Mouse (Mus musculus): Measurements from ENCODE around the gene Slx4ip.

The Slx4ip gene

DNA sequence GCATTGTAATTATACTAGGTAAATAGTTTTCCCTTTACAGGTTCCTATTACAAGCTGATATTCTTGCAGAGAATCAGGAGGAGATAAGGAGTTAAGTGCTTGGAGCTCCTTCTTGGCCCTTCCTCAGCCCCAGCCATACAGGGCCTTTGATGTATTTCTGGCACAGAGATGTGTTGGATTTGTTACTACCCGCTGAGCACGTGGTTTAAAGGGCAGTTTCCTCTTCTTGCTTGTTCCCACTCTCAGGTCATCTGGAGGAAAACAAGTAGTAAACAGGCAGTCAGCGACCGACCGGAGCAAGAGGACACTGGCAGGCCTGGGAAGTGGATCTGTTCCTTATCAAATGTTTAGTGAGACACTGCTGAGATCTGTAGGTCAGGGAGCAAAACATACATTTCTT, 56.9 kb downstream of the Slx4ip start:
- peak; percentile 31 to 54 for DNase-seq

DNA sequence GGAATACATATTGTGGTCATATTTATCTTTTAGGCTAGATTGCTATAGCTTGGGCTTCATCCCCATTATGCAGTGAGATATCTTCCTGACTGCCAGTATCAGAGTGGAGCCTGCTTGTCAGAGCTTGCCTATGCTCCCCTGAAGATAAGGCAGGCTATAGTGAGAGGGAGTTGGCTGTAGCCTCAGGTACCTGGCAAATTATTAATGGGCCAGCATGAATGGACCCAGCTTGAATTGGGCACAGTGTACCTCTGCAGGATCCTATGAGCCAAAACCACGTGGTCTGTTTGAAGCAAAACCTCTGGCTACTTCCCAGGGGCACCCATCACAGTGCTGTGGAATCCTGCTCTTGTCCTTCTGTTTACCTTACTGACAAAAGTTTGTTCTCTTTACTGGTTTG, 61.2 kb downstream of the Slx4ip start:
- peak in 1 of 2 experiments; percentile 25 for DNase-seq

DNA sequence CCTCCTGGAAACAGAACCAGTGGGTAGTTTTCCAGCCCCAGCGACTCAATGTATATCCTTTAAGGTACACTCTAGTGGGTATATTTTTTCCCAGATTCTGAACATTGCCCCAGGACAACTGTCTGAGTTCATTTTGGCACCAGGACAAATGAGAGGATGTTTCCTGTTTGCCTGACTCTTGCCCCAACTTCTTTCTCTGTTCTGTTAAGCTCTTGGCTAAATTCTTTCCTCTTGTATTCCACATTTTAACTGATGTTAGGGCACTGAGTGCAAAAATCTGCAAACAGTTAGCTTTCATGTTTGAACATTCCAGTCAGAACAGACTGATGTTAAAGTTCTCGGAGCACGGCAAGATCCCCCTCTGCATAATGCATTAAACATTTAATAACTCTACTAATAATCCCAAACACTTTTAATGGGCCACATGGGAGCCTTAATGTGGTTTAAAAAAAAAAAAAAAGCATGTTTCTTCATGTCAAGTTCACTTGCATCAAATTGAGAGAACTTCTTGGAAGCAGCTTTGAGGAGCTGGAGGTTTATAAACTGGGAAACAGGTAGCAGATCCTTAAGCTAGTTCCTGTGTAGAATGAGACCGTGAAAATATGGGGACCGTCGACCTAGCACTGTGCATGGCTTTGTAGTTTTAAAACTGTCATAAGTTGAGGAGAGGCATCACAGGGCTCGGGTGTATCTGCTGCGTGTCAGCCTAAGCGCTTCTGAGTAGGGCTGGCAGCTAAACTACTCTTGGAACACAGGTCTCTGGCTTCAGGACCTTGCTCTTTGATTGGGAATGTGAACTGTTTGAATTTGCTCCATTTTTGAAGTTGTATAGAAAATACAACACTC, 64.9 kb downstream of the Slx4ip start:
- DNase-seq = no peak

DNA sequence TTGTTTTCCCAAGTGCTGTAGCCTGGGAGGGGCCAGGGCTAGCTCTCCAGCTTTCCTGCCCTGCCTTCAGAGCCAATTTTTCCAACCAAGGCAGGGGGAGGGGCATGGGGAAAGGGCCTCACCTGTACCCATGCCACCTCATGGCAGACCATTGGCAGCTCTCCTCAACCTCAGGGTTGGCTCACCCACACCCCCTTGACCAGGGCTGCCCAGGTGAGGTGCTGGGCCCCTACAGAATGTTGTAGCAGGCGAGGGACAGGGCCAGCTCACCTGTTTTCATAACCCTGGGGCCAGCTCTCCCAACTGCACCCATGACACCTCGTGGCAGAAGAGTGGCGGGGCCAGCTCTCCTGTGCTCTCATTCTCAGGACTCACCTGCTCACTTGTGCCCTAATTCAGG, 67.7 kb downstream of the Slx4ip start:
- DNase-seq = no peak

DNA sequence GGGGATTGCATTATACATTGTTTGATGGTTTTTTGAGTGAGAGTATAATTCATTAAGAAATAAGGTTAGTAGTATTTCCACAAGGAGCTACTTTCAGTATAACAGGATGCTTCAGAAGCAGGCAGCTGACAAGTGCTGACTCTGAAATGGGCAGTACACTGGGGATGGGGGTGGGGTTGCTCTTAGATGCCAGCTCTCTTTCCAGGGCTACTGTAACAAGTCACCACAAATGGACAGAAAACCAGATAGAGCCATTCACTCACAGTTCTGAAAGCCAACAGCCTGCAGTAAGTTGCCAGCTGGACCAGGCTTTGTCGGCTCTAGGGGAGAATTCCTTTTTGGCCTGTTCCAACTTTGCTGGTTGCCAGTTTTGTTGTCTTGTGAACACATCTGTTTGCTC, 84.8 kb downstream of the Slx4ip start:
- DNase-seq = no peak

DNA sequence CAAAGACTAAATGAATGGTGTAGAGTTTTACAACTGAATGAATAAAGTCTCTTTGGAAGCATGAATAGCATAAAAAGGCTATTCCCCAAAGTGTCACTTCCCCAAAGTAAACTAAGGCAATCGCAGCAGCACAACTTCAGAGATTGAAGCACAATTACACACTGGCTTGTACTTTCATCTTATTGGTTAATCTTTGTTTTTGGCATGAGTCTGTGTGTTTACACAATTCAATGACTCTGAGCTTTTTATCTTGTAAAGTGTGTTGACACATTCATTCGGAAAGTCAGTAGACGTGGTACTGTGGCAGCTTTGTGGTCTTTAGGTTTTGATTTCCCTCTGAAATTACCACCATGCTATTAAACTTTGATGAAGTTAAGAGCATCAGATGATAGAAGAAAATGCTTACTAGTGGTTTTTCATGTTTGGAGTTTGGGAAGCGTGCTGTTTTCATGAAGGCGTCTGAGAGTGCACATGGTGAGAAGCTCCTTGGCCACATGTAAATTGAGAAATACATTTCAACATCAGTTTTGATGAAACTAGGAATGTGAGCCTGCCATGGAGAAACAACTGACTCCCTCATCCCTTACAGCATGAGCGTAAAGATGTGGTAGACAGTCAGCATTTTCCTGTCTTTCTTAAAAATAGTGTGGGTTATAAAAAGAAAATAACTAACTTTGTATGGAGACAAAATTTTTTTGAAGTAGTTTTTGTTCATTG, 88.2 kb downstream of the Slx4ip start:
- DNase-seq = no peak

DNA sequence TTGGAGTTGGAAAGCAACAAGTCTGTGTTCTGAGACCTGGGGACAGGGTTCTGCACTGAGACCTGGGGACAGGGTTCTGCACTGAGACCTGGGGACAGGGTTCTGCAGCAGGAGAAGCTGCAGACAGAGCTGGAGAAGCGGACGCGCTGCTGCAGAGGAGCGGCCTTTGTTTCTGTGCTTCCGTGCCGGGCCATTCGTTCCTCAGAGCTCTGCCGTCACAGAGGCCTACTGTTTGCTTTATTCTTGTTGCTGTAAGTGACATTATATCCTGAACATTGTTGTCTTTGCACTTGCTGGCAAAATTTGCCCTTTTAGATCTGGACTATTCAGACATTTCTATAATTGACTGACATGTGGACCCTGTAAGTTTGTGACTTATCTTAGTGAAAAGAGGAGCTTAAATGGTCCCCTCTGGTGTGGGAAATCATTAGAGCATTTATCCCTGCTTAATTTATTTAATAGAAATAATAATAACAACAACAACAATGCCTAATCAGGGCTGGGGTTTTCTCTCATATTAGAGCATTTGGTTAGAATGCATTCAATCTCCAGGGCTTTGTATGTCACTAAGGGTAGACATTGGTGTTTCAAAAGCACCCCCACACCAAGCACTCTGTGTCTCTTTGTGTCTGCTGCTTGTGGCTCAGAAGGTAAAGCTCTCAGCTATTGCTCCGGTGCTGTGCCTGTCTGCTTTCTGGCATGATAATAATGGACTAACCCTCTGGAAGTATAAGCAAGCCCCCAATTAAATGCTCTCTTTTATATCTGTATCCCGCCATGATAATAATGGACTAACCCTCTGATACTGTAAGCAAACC, 90.3 kb downstream of the Slx4ip start:
- no peak for DNase-seq

DNA sequence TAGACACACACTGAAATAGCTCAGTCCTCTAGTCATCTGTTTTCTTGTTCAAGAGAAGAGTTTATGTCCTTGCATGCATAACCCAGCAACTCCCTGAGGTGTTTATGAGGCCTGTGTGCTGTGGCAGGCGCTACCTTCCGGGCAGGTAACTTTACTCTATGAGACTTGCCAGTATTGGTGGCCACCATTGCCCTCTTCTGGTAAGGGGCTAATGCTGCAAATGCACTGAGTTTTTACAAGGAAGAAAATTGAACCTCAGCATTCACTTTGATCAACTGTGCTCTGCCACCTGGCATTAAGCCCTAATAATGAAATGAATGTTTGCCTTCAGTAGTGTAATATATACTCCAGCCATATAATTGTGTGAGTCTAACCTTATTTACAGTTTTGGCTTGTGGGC, 92.9 kb downstream of the Slx4ip start:
- no peak for DNase-seq

DNA sequence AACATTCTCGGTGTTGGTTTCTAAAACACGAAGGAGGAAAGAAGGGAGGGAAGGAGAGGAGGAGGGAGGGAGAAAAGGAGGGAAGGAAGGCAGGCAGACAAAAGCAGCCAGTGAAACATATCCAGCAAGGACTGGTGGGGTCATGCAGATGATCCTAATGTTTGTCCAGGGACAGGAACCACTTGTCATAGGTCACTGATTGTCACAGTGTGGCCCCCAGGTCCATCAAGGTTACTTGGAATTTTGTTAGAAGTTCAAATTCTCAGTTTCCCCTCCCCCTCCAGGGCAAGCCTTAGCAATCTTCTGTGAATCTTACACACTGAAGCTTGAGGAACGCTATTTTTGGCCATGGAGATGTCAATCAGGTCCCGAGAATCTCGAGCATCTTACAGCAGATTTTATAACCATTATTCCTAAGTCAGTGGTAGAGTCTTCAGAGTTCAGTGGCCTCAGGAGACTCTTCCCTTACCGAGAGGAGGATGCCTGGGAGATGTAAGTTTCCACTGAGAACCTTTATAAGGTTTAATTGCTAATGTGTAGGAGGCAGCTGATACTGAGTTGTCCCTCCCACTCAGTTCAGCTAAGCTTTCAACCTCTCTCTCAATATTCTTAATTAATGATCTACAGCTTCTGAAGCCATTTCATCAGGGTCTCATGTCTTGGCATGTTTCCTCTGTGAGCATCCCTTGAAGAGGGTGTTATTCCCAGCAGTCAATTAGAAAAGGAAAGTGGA, 95.1 kb downstream of the Slx4ip start:
- no peak for DNase-seq

DNA sequence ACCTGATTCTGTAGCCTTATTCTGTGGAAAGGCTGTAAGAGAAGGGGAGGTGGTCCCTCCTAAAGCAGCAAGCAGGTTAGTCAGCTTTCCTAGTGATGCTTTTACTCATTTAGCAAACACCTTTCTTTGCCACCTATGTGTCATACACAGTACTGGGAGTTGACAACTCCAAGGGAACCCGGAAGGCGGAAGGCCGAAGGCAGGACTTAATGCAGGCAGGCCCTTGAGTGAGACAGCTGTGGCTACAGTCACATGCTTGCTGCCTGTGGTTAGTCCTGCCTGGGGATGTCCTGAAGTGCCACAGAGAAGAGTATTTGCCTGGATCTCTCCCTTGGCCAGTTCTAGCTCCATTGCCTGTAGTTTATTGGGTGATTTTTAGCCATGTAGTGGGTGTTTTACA, 102.1 kb downstream of the Slx4ip start:
- no peak for DNase-seq

DNA sequence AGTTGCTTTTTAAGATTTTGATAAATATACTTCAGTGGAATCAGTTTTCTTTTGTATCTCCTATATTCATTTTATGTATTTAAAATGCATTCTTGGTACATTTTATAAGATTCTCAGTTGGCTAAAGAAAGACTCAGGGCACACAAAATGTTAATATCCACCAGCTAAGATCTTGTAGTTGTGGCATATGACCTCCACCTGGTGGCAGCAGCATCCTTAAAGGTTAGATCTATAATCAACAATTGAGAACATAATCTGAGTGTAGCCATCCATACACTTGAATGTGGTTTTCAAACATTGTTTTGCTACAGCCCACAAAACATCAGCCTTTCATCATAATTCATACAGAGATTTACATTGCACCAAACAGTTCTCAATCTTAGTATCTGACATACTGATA, 106.1 kb downstream of the Slx4ip start:
- DNase-seq = peak in 1 of 2 experiments; percentile 17

DNA sequence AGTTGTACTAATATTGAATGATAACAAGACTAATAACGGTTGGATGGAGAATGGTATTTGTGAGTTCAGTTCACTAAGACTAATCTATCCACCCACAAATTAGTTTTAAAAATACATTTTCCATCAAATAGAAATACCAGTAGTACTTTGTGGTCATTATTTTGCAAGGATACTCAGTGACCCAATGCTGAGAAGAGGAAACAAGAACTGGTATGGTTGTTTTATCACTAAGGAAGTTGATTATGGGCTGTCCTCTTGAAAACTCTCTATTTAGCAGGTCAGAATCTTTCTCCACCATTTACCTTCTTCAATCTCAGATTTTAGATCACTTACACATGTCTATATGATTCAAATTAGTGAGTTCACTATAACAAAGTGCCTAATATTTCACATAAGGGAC, 111.0 kb downstream of the Slx4ip start:
- DNase-seq = no peak

DNA sequence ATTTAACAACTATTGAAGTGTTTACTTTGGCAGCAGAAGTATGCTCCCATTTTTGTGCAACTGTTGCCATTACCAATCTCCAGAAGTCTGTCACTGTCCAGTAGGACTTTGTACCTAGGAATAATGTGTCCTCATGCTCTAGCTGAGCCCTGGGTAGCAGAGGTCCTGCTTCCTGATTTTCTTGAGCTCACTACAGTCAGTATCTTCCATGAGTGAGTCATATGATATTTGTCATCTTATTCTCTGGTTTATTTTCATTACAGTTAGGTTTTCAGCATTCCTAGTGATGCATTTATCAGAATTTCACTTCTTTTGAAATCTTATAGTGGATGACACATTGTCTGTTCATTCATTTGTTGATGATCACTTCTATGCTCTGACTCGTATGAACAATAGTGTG, 115.6 kb downstream of the Slx4ip start:
- DNase-seq = no peak

DNA sequence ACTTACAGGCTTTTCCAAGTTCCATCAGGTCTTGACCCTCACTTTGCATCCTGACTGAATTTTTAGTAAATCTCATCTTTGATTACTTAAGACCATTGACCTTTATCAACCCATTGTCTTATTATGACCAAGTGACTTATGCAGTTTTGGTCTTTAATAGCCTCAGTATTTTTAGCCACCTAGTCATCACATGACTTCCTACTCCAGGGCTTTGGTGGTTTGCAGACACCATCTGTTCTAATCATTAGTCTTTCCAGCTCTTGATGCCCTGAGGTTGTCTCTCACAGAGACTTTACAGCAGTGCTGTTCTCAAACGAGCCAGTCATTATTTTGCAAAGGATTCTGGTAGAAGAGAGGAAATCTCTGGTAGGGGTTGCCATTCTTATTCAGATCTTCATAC, 121.0 kb downstream of the Slx4ip start:
- DNase-seq = no peak

DNA sequence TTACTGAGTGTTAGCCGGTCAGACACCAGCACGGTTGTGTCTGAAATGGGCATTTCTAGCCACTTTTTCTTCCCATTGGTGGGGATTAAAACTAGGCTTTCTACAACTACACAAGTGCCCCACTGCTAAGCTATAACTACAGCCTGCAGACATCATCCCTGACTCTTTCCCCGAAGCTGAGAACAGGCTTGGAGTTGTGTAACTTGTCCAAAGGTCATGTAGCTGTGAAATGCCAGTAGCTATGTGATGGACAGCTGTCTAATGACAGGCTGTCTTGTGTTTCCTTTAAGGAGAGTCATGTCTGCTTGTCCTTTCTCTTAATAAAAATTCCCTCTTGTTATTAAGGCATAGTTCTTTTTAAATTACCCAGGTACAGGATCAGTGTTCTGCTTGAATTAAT, 122.1 kb downstream of the Slx4ip start:
- DNase-seq = no peak

DNA sequence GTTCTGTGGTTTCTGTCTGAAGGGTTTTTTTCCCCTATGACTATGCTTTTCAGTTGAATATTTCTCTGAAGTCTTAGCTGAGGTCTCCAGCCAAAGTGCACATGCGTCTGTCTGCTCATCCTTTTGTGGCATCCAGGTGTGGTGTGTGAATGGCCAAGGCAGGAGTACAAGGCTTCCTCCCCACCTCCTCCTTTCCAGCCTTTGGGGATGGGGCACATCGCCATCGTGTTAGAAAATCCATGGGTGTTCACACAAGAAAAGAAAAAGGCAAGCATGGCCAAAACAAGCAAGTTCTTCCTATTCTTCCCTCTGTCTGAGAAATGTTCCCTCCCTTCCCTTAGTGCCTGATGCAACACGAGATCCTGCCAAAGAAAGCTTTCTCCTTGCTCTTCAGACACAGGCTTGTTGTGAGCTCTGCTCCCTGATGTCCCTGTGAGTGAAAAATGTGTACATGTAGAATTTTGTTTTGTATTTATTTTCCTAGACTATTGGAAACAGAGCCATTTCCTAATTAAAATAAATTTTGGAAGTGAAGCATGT, 122.9 kb downstream of the Slx4ip start:
- no peak for DNase-seq

DNA sequence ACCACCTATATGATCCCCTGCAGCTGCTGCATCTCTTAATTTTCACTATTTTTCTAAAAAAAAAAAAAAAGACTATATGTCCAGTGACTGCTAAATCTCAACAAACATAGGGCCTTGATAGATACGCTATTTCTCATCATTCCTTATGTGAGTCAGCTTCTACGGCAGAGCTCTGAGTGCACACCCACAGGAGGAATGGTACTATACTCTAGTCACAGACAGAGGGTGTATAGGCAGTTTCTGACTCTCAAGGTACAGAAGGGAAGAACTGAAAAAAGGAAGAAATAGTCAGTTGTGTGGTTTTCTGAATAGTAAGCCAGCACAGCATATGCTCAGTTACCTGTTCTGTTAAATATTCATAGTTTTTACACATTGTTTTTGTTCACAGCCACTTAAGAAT, 123.4 kb downstream of the Slx4ip start:
- no peak for DNase-seq

DNA sequence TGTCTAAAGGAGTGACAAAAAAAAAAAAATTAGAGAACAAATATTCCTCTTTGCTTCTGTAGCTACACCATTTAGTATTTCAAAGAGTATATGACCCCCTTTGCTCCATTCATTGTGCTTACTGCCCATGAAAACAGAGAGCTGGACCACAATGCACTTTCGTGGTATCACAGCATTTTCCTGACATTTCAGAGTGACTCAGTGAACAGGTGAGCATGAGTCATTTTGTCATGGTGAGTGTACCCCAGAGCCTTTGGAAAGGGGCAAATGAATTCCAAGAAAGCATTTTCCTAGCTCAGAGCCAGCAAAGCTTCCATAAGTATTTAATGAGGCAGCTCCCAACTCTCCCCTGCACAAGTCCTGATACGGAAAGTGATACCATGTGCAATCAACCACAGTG, 153.1 kb downstream of the Slx4ip start:
- DNase-seq = no peak

DNA sequence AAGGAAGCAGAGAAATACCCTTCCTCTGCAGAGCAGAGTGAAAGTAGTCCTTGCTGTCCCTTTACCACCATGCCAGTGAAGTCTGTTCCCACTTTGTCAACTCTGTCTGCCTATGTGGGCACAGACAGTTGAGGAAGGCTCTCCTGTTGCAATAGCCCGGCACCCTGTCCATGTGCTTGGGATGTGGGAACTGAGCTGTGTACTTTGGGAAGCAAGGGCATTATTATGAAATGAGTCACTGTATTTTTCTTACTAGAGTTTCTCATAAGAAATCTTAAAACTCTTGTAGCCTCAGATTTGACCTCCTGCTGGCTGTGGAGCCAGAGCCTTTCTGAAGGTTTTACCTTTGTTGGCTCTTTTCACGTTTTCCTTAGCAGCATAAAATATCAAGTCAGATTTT, 158.3 kb downstream of the Slx4ip start:
- peak in 1 of 2 experiments; percentile 19 for DNase-seq

DNA sequence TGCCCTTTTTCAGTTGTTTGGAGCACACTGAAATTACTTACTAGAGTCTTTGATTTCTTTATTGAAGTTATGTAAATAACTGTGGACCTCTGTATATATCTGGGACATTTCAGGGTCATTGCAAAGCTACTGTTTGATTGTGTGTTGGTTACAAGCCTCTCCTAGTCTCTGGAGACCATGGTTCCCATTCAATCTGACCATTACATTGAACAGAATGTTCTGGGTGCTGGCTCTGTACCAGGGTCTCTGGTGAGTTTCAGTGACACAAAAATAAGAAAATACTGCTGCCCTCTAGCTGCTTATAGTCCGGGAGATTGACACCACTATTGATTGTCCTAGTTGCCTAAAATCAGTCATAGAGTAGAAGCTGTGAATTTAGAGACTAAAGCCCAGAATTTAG, 158.9 kb downstream of the Slx4ip start:
- no peak for DNase-seq

DNA sequence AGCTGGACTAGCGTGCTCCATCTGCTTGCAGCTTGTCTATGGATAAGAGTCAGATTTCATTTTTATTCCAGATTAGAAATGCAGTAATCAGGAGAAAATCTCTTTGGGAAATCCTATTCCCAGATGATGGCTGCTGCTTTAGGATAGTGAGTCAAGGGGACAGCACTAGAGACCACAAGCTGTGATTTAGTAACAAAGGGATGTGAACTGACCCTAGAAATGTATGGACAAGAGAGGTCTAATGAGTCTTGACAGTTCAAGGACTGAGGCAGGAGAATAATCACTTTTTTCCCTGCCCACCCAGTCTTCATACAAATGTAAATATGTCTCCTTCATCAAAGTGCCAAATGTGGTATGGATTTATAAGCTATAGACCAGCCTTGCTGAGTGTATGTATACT, 172.8 kb downstream of the Slx4ip start:
- DNase-seq = no peak

DNA sequence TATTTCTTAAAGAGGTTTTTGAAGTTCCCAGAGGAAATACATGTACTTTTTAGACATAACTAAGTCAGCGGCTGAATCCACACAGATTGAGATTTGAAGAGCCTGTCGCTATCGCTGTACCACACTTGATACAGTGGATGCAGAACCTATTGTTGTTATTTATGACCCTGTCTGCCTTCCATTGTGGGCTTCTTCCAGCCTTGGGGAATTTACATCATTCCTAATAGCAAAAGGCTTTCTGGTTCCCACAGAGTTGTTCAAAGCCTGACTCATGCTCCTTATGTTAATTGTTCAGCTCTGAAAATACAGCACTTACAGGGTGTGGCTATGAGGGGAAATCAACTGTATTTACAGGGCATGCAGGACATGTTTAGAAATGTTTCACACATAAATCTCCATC, 173.5 kb downstream of the Slx4ip start:
- no peak for DNase-seq
